Mouse (Mus musculus) liver, embryonic 11.5 days (tissue): ENCODE data around the gene Ptprn2. TPM values are rescaled to one million over a fixed set of nuclear protein-coding genes. Genes with fewer than 3 reads are reported as not detected.

ENCODE experiments used
- ATAC-seq: fragments of 200-750 bp; cut with Nextera tagmentation; replicated peaks from 2 replicates; pipeline ENCODE4 v1.8.0; 2017; ENCODE audit warnings: moderate number of reproducible peaks, mild to moderate bottlenecking, moderate TSS enrichment, moderate library complexity; ENCODE audit not compliant: low FRiP score
- DNase-seq: peaks from one replicate; pipeline ENCODE4 v3.0.0-alpha.2; 2017; ENCODE audit warnings: low spot score
- H3K27ac ChIP-seq: fragments of 300-500 bp; sonication (generic); 2 replicates; pipeline ENCODE4 v1.5.1; 2014; ENCODE audit warnings: mild to moderate bottlenecking, low read depth, low read length, control low read depth
- H3K27me3 ChIP-seq: fragments of 300-500 bp; sonication (generic); replicated peaks from 2 replicates; pipeline ENCODE4 v1.6.1; 2014; ENCODE audit warnings: low read length, mixed read lengths; ENCODE audit not compliant: control insufficient read depth, insufficient read depth
- H3K36me3 ChIP-seq: fragments of 300-500 bp; sonication (generic); 2 replicates; pipeline ENCODE4 v1.6.1; 2014; ENCODE audit warnings: mild to moderate bottlenecking, low read length, moderate library complexity, mixed read lengths; ENCODE audit not compliant: control insufficient read depth, insufficient read depth
- H3K4me1 ChIP-seq: fragments of 300-500 bp; sonication (generic); replicated peaks from 2 replicates; pipeline ENCODE4 v1.6.1; 2014; ENCODE audit warnings: low read length, mixed read lengths; ENCODE audit not compliant: control insufficient read depth, insufficient read depth
- H3K4me2 ChIP-seq: fragments of 300-500 bp; sonication (generic); 2 replicates; pipeline ENCODE4 v1.6.1; 2014; ENCODE audit warnings: mild to moderate bottlenecking, control low read depth, moderate library complexity
- H3K4me3 ChIP-seq: fragments of 300-500 bp; sonication (generic); 2 replicates; pipeline ENCODE4 v1.5.1; 2014; ENCODE audit warnings: low read depth, low read length, control low read depth
- H3K9ac ChIP-seq: fragments of 300-500 bp; sonication (generic); 2 replicates; pipeline ENCODE4 v1.6.1; 2014; ENCODE audit warnings: low read depth, low read length, control low read depth
- H3K9me3 ChIP-seq: fragments of 300-500 bp; sonication (generic); 2 replicates; pipeline ENCODE4 v1.6.1; 2016; ENCODE audit warnings: low read length, inconsistent platforms, mixed read lengths; ENCODE audit not compliant: control insufficient read depth
- WGBS: fragments of 180-500 bp; shearing (Covaris S2); extraction: QIAGEN DNeasy Blood & Tissue Kit; methylation state at CpG from one replicate; pipeline ENCODE4 v1.1.7; 2014; 5-methylcytosine and 5-hydroxymethylcytosine counted together
- polyA plus RNA-seq: library from polyadenylated mRNA; unstranded; fragments of >200 nt; fragmentation: Nextera tagmentation; extraction: Ambion mirVana; gene quantifications from 2 replicates; pipeline ENCODE4 v1.2.1, GENCODE M21; 2014

The Ptprn2 gene
- polyA plus RNA-seq, 1 experiment from 2014 or later: 0.11 TPM

DNA sequence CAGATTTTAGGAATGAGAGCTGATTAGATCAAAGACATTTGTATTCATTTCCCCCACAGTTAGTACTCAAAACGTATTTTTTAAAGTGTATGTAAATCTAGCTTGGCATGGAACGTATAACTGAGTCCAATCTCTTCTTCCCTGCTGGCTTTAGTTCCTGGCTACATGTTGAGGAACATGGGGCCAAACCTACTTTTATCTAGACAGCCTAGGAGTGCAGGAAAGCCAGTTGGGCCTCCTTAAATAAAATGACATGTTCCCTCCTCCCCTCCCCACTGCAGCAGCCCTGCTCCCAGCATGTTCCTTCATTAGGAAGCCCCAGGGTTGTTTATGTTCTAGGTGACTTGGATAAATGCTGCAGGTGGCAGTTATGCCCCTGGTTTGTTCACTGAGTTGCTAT is 319.2 kb downstream of the Ptprn2 start:
- ATAC-seq (no peak), DNase-seq (no peak)
- 59% methylated on average over 2 of the region's 2 CpGs for WGBS
- Histone ChIP-seq H3K27ac (no peak overlapping the region), H3K4me1 (no peaks in the 10 kb centered on the region), H3K4me2 (no peak overlapping the region), H3K36me3 (no peaks in the 10 kb centered on the region), H3K4me3 (no peak overlapping the region), H3K27me3 (no peaks in the 10 kb centered on the region), H3K9ac (no peak overlapping the region), H3K9me3 (no peaks in the 10 kb centered on the region)

GRCm38 (mm10) chr12:116805129-116805809 is 319.7 kb downstream of the Ptprn2 start:
- Histone ChIP-seq H3K4me1 (no peaks in the 10 kb centered on the region), H3K9ac (no peak overlapping the region)
- no peak for DNase-seq

GRCm38 (mm10) chr12:116806089-116806488 is 320.6 kb downstream of the Ptprn2 start:
- Histone ChIP-seq H3K36me3 (no peaks in the 10 kb centered on the region), H3K4me3 (no peak overlapping the region), H3K9ac (no peak overlapping the region), H3K27ac (no peak overlapping the region), H3K4me1 (no peaks in the 10 kb centered on the region), H3K27me3 (no peaks in the 10 kb centered on the region), H3K4me2 (no peak overlapping the region), H3K9me3 (no peaks in the 10 kb centered on the region)
- no peak for ATAC-seq
- no peak for DNase-seq
- 85% methylated on average over 2 of the region's 2 CpGs for WGBS

More at GRCm38 (mm10) chr12:116805129-116805809, 319.7 kb downstream of the Ptprn2 start:
- H3K4me2 ChIP-seq: no peak overlapping the region
- no peaks in the 10 kb centered on the region for H3K9me3 ChIP-seq
- no peaks in the 10 kb centered on the region for H3K27me3 ChIP-seq
- H3K36me3 ChIP-seq: no peaks in the 10 kb centered on the region
- WGBS: 48% methylated on average over 2 of the region's 2 CpGs
- no peak overlapping the region for H3K27ac ChIP-seq
- no peak for ATAC-seq
- H3K4me3 ChIP-seq: no peak overlapping the region

DNA sequence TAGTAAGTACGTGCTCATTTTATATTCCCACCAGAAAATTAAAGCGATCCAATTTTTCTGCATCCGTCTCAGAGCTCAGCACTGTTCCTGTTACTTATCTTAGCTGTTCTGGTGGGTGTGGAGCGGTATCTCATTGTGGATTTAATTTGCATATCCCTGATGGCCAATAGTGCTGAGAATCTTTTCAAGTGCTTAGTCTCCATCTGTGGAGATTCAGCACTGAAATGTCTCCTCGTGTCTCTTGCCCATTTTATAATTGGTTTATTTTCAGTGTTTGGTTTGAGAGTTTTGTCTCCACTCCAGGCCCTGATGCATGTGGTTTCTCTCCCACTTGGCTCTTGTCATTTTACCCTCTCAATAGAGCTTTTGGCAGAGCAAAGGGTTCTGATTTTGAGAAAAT is 327.5 kb downstream of the Ptprn2 start:
- no peaks in the 10 kb centered on the region for H3K36me3 ChIP-seq
- H3K9me3 ChIP-seq: no peaks in the 10 kb centered on the region
- no peaks in the 10 kb centered on the region for H3K27me3 ChIP-seq
- H3K4me2 ChIP-seq: no peak overlapping the region
- ATAC-seq (no peak), DNase-seq (no peak)
- no peak overlapping the region for H3K27ac ChIP-seq
- 77% methylated on average over 5 of the region's 5 CpGs for WGBS
- no peak overlapping the region for H3K9ac ChIP-seq
- H3K4me1 ChIP-seq: no peaks in the 10 kb centered on the region
- no peak overlapping the region for H3K4me3 ChIP-seq

- Histone ChIP-seq H3K27ac (no peak overlapping the region), H3K27me3 (no peaks in the 10 kb centered on the region), H3K36me3 (no peaks in the 10 kb centered on the region), H3K4me2 (no peak overlapping the region), H3K4me3 (no peak overlapping the region), H3K9ac (no peak overlapping the region), H3K4me1 (no peaks in the 10 kb centered on the region), H3K9me3 (no peaks in the 10 kb centered on the region)
- 80% methylated on average over 2 of the region's 2 CpGs for WGBS
- DNase-seq: no peak
- ATAC-seq: no peak
These were observed 334.3 kb downstream of the Ptprn2 start for GRCm38 (mm10) chr12:116819836-116820235.

DNA sequence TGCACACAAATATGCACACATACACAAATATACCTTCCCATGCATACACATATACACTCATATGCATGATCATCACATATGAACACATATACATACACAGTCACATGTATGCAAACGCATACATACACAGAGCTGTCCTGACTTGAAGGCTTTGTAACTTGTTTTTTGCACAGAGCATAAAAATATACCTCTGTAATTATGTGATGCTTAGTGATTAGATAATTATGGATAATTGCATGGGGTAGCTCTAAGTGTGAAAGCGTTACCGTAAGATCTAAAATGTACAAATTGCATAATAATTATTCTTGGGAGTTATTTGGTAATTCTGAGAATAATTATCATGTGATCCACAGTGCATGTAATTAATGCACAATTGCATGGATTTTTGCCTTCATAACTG is 337.8 kb downstream of the Ptprn2 start:
- no peak for DNase-seq
- Histone ChIP-seq H3K27ac (no peak overlapping the region), H3K4me2 (no peak overlapping the region), H3K36me3 (no peaks in the 10 kb centered on the region), H3K27me3 (no peaks in the 10 kb centered on the region), H3K4me1 (no peaks in the 10 kb centered on the region), H3K9ac (no peak overlapping the region), H3K4me3 (no peak overlapping the region), H3K9me3 (no peaks in the 10 kb centered on the region)
- 87% methylated on average over 3 of the region's 3 CpGs for WGBS
- ATAC-seq: no peak

GRCm38 (mm10) chr12:116827748-116828147 is 342.2 kb downstream of the Ptprn2 start:
- Histone ChIP-seq H3K4me2 (no peak overlapping the region), H3K9me3 (no peaks in the 10 kb centered on the region), H3K4me1 (no peaks in the 10 kb centered on the region), H3K27me3 (no peaks in the 10 kb centered on the region), H3K4me3 (no peak overlapping the region), H3K27ac (no peak overlapping the region), H3K36me3 (no peaks in the 10 kb centered on the region), H3K9ac (no peak overlapping the region)
- ATAC-seq (no peak), DNase-seq (no peak)
- 40% methylated on average over 7 of the region's 7 CpGs for WGBS

DNA sequence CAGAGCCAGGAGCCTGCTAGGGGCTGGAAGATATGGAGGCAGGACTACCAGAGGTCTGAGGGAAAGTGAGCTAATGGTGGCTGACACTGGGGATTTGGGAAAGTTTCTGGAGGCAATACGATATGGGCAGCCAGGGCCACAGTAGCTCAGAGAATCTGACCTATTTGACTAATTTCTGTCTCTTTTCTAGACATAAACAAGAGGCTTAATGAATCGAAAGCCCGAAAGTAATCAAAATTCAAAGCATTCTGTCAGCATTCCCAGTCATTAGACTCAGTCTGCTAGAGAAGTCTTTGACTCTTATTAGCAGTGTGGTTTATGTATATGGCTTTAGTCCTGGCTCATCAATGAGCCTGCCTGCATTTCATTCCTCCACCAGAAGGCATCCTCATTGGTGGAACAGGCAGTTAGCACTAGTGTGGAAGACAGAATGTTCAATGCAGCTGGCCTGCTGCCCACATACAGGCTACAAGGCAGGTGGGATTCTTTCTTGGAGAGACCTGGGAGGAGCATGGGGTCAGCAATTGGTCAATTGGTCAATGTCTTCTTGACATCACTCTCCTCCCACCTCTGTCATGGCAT is 353.2 kb downstream of the Ptprn2 start:
- Histone ChIP-seq H3K36me3 (no peaks in the 10 kb centered on the region), H3K4me1 (no peaks in the 10 kb centered on the region), H3K9me3 (peaks cover 3% of the 10 kb centered on the region; the same call in 1 of the 2 replicates), H3K4me2 (no peak overlapping the region), H3K27me3 (no peaks in the 10 kb centered on the region), H3K9ac (no peak overlapping the region), H3K27ac (no peak overlapping the region), H3K4me3 (no peak overlapping the region)
- WGBS: 75% methylated on average over 3 of the region's 3 CpGs
- ATAC-seq (no peak), DNase-seq (no peak)

GRCm38 (mm10) chr12:116842723-116843272 is 357.3 kb downstream of the Ptprn2 start:
- Histone ChIP-seq H3K9ac (no peak overlapping the region), H3K36me3 (no peaks in the 10 kb centered on the region), H3K4me2 (no peak overlapping the region), H3K27ac (no peak overlapping the region), H3K4me1 (no peaks in the 10 kb centered on the region), H3K27me3 (no peaks in the 10 kb centered on the region), H3K9me3 (no peaks in the 10 kb centered on the region), H3K4me3 (no peak overlapping the region)
- ATAC-seq: no peak
- WGBS: 75% methylated on average over 8 of the region's 8 CpGs
- no peak for DNase-seq
